Comparison of ENCODE assay signal across 9 mouse cellular contexts in the genomic region with DNA sequence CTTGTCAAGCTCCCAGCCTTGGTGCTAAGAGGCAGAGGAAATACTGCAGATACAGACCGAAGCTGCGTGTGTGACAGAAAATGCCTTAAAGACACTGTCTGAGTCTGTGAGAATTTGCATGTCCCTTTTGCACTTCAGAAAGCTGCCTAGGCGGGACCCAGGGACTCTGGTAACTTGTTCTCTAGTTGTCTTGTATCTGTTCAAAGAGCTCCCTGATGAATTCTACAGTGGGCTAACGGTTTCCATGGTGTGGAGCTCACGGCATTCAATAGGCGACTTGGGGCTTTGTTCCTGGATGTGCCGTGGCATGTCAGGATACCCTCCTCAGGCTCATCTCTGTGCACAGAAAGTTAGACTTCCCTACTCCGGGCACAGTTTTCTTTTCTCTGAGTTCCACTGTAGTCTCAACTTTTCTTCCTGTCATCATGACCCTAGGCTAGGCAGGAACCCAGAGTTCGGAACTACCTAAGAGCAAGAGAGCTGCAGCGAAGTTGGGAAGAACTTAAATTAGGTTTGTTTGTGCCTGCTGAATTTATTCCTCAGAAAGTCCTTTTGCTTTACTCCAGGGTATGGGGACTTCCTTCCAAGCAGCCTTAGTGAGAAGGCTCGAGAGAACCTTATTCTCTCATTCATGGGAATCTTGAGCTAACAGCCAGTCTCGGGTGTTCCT.
DNase-seq lines count a peak whose midpoint lies in the region; ATAC-seq lines count a peak whose summit lies in the region.
"Had no signal": no experiment of that assay in that cellular context is flagged by ENCODE, and none has a peak within 500 bp of the region (broad histone marks: within the 10 kb centered on the region; RNA-seq: fewer than 3 reads in every experiment).

No protein-coding gene starts in this region.

- no peak; the same call in 1 of the 2 replicates for ATAC-seq in hindbrain, embryonic 14.5 days (ENCODE audit: low FRiP score)
- no peak for ATAC-seq in midbrain, embryonic 15.5 days (replicated peaks)

- DNase-seq in kidney, adult 18-20 months, result peak; percentile 33
- DNase-seq in kidney, postnatal 36 days, result no peak
- DNase-seq in embryo, embryonic 10 days (ENCODE audit: low spot score), result peak; percentile 55
- no peak for DNase-seq in hindbrain, embryonic 14.5 days (ENCODE audit: low spot score)
- no peak for DNase-seq in gastrocnemius, postnatal 36 days
- no peak for DNase-seq in urinary bladder, adult 2 months (ENCODE audit: low spot score)
- no peak for DNase-seq in frontal cortex, postnatal 36 days (ENCODE audit: low spot score in 2 of 2)

- no peaks in the 10 kb centered on the region for H3K36me3 ChIP-seq in hindbrain, embryonic 14.5 days (replicated peaks; ENCODE audit: control insufficient read depth, insufficient read depth)
- no peaks in the 10 kb centered on the region for H3K36me3 ChIP-seq in midbrain, embryonic 15.5 days (replicated peaks)
- H3K36me3 ChIP-seq: G1E had no signal

- intact Hi-C loops in gastrocnemius, postnatal 36 days (cut with DNase I), result no loop called here

- H3K4me1 ChIP-seq in hindbrain, embryonic 14.5 days (replicated peaks; ENCODE audit: control insufficient read depth, insufficient read depth, low read length), result peaks cover 6% of the 10 kb centered on the region; the same call in 1 of the 2 replicates
- peaks cover 15% of the 10 kb centered on the region for H3K4me1 ChIP-seq in midbrain, embryonic 15.5 days

- peak overlapping the region; percentile 48 for H3K9ac ChIP-seq in hindbrain, embryonic 14.5 days
- H3K9ac ChIP-seq in midbrain, embryonic 15.5 days, result no peak overlapping the region

- peak overlapping the region; percentile 31 for H3K4me2 ChIP-seq in hindbrain, embryonic 14.5 days (replicated peaks)
- peak overlapping the region; percentile 26; the same call in 1 of the 2 replicates for H3K4me2 ChIP-seq in midbrain, embryonic 15.5 days

- no peaks in the 10 kb centered on the region for H3K27me3 ChIP-seq in hindbrain, embryonic 14.5 days (ENCODE audit: control insufficient read depth, insufficient read depth, low read length)
- no peaks in the 10 kb centered on the region for H3K27me3 ChIP-seq in midbrain, embryonic 15.5 days (replicated peaks)

- no peaks in the 10 kb centered on the region for H3K9me3 ChIP-seq in hindbrain, embryonic 14.5 days (ENCODE audit: control insufficient read depth, low read length)
- no peaks in the 10 kb centered on the region for H3K9me3 ChIP-seq in midbrain, embryonic 15.5 days

- peak overlapping the region; percentile 23 for H3K4me3 ChIP-seq in hindbrain, embryonic 14.5 days (replicated peaks; ENCODE audit: low read length)
- peak overlapping the region; percentile 4 for H3K4me3 ChIP-seq in midbrain, embryonic 15.5 days

- WGBS in hindbrain, embryonic 14.5 days, result 14% methylated on average over 12 of the region's 12 CpGs
- 16% methylated on average over 12 of the region's 12 CpGs for WGBS in midbrain, embryonic 15.5 days

- H3K27ac ChIP-seq in hindbrain, embryonic 14.5 days, result peak overlapping the region; percentile 72
- H3K27ac ChIP-seq in midbrain, embryonic 15.5 days, result peak overlapping the region; percentile 55

Comparison
In these comparisons a context has a peak if more than half of its experiments do, and no peak if none do; other contexts are left out.
1. DNase-seq: peak in kidney, adult 18-20 months (single experiment) and embryo, embryonic 10 days (single experiment); none in kidney, postnatal 36 days (0 of 2), hindbrain, embryonic 14.5 days (single experiment), gastrocnemius, postnatal 36 days (0 of 2), urinary bladder, adult 2 months (single experiment) and frontal cortex, postnatal 36 days (0 of 2).